Mouse (Mus musculus): Measurements from ENCODE around the gene Etl4.

DNA sequence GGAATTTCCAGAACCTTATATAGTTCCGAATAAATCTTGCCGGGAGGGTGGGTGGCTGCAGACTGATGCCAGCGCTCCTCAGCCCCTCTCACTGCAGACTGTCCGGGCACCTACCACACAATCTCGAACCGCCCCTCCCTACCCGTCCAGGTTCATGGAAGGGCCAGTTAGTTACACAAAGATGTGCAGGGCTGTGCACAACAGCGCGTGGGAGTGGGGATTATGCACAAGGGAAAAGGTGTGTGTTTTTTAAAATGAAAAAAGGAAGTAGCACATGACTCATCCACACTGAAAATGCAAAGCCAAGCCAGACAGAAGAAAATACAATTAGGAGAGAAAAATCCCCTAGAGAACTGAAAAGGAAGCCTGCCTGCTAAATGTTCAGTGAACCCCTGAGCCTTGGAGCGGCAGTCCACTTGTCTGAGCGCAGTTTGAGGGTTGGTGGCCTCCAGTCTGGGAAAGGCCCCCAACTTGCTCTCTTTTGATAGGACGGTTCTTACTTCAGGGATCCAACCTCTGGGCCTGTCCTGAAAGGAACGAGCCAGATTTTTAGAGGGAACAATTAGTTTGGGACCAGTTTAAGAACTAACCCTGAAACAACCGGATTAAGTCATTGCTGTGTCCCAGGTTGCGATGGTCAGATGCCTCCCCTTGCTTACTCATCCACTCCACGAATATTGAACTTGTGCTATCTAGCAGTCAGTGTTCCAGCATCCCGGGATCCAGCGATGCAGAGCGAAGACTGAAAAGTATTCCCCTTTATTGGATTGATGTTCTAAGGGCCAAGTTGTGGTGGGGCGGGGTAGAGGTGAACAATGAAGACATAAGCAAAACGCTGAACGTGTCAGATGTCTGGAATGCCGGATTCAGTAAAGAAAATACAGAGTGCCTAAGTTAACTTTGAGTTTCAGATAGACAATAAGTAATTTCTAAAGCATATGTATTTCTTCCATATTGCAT lies 611.3 kb downstream of the Etl4 start:
- TF ChIP-seq CTCF (IDR thresholded peaks at IDR 0.05; ENCODE audit: low read depth): no peak
- TF ChIP-seq EP300 (optimal IDR thresholded peaks at IDR 0.05): no peak
